In the genomic region with DNA sequence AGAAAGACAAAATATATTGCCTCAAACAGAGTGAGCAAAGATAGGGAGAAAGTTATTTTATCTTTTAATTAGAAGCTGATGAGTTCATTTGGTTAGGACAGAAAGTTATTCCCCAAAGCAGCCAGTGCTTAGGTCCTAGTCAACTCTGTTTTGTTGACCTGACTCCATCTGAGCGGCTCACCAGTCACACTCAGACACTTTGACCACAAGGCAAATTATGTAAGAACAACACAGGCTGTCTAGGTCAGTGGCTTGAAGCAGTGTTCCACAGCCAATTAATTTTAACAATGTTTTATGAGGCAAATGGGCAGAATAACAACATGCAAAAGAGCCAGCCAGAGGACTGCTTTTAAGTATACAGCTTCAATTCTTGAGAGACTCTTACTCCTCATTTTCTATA, we compare ENCODE assay signal across 17 mouse cellular contexts.
"Had no signal": no experiment of that assay in that cellular context is flagged by ENCODE, and none has a peak within 500 bp of the region (broad histone marks: within the 10 kb centered on the region; RNA-seq: fewer than 3 reads in every experiment).

No protein-coding gene starts in this region.

- H3K4me1 ChIP-seq: limb, embryonic 15.5 days; liver, embryonic 13.5 days; lung, embryonic 15.5 days; megakaryocyte, embryonic 14.5 days; midbrain, embryonic 15.5 days; neural tube, embryonic 12.5 days had no signal

- H3K27ac ChIP-seq: limb, embryonic 15.5 days; liver, embryonic 13.5 days; lung, embryonic 15.5 days; macrophage; midbrain, embryonic 15.5 days; neural tube, embryonic 12.5 days had no signal

- H3K9me3 ChIP-seq: limb, embryonic 15.5 days; liver, embryonic 13.5 days; lung, embryonic 15.5 days; megakaryocyte, embryonic 14.5 days; midbrain, embryonic 15.5 days; neural tube, embryonic 12.5 days had no signal

- H3K4me3 ChIP-seq: limb, embryonic 15.5 days; liver, embryonic 13.5 days; lung, embryonic 15.5 days; megakaryocyte, embryonic 14.5 days; midbrain, embryonic 15.5 days; neural tube, embryonic 12.5 days had no signal

- H3K9ac ChIP-seq: limb, embryonic 15.5 days; liver, embryonic 13.5 days; liver, postnatal 0 days; lung, embryonic 15.5 days; midbrain, embryonic 15.5 days; neural tube, embryonic 12.5 days had no signal

- DNase-seq: layer of hippocampus, postnatal 36 days; liver, embryonic 13.5 days; liver, postnatal 0 days; lung, postnatal 14 days; retina, postnatal 1 day; right cerebral cortex, postnatal 4 days; spleen, adult 18-20 months; thymus, adult 2 months; thymus, postnatal 25 days had no signal

- H3K36me3 ChIP-seq: limb, embryonic 15.5 days; liver, embryonic 13.5 days; lung, embryonic 15.5 days; midbrain, embryonic 15.5 days; neural tube, embryonic 12.5 days had no signal

- H3K27me3 ChIP-seq: limb, embryonic 15.5 days; liver, embryonic 13.5 days; lung, embryonic 15.5 days; megakaryocyte, embryonic 14.5 days; midbrain, embryonic 15.5 days; neural tube, embryonic 12.5 days had no signal

- ATAC-seq: intestine, embryonic 16.5 days; liver, postnatal 0 days; midbrain, embryonic 15.5 days had no signal

- H3K4me2 ChIP-seq: limb, embryonic 15.5 days; liver, embryonic 13.5 days; lung, embryonic 15.5 days; midbrain, embryonic 11.5 days; midbrain, embryonic 15.5 days; neural tube, embryonic 12.5 days had no signal
